Mouse (Mus musculus): ENCODE data around the gene Nog.

The Nog gene

DNA sequence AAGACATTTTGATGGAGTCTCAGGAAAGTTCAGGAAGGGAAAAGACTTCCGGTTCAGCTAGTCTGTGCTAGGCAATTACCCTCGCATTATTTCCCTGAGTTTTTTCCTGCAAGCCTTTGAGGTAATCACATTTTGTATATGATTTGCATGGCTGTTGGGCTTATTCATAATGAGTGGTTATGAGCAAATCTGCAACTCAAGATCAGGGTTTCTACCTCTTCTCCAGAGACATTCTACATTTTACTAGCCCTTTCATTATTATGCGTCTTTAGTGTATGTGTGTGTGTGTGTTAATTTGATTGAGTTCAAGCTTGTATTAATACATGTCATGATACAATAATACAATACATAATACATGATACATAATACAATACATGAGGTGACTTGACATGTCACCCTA lies 34.6 kb downstream of the Nog start:
- no peak for DNase-seq (ENCODE audit: low read depth, low spot score)

DNA sequence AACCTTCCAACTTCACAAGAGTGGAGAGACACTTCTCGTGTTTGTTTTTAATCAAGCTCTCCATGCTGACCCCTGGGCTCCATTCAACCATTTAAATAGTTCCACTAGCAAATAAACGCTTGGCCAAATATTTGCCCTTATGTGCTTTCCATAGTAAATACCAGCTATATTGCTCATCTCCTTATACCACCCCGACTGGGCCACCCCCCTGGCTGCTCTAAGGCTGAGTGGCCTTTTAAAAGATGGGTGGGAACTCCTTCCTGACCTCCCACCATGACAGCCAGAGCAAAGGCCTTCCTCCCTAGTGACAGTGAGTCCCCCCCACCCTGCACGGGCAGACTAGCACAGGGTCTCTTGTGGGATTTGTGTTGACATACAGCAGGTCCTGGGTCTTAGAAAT lies 37.1 kb downstream of the Nog start:
- no peak for DNase-seq (ENCODE audit: low read depth, low spot score)

DNA sequence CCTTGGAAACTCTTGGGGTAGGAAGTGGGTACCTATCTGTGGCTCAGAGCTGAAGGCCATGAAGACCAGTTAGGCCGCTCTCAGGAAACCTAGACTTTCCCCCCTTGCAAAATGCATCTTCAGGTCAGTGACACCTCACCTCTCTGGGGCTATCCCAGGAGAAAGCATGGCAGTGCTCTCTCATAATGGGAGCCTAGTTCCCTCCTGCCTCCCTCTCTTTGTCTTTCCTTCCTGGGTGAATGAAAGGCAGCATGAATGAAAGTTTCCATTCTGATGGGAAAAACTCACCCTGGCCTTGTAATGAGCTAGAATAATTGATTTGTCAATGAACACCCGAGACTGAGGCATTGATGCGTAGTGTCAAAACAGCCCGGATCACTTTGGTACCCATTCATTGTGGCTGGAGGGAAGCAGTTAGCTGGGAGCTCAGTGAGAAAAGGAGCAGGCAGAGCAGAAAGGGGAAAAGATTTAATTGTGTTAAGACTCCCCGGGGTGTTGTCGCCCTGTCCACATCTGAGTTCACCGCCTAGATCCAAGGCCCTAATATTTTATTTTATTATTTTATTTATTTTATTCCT lies 42.7 kb downstream of the Nog start:
- no peak for DNase-seq (ENCODE audit: low read depth, low spot score)

GRCm38 (mm10) chr11:89257893-89258292 lies 44.2 kb downstream of the Nog start:
- DNase-seq (ENCODE audit: low read depth, low spot score): no peak

DNA sequence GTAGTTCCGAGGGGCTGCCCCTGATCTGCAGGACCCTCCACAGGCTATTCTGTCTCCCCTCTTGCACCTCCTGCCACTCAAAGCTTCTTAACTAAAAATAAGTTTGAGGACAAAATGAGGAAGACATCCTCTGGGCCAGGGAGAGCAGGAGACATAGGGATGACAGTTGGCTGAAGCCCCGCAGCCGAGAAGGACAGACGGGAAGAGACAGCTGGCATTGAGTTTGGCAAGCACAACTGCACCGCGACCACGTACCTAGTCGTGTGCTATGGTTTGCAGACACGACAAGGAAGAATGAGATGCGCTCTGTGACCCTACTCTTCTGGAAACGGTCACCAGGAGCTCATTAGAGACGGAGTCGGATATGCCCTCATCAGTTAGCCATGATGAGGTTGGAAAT lies 48.2 kb downstream of the Nog start:
- no peak for DNase-seq (ENCODE audit: low read depth, low spot score)

Data from telencephalon, adult 2 months (tissue).